Mouse (Mus musculus) erythroblast, embryonic 14.5 days (primary cell): Measurements from ENCODE around the gene Ednrb.

ENCODE experiments used
- GATA1 ChIP-seq: IDR thresholded peaks from 2 replicates; pipeline ENCODE4 v1.6.1; 2012; ENCODE audit warnings: low read length, inconsistent platforms, mixed read lengths
- TAL1 ChIP-seq: IDR thresholded peaks from 3 replicates; pipeline ENCODE4 v1.6.1; 2012; ENCODE audit warnings: low read length, inconsistent platforms, mixed read lengths

GRCm38 (mm10) chr14:103778533-103779151 is 65.6 kb downstream of the Ednrb start:
- TF ChIP-seq GATA1 (no peak), TAL1 (no peak)
